Mouse (Mus musculus): ENCODE measurements around the gene Qk.
A peak's percentile ranks its signal among the peaks of the same experiment; 100 is the strongest.

Qk gene

DNA sequence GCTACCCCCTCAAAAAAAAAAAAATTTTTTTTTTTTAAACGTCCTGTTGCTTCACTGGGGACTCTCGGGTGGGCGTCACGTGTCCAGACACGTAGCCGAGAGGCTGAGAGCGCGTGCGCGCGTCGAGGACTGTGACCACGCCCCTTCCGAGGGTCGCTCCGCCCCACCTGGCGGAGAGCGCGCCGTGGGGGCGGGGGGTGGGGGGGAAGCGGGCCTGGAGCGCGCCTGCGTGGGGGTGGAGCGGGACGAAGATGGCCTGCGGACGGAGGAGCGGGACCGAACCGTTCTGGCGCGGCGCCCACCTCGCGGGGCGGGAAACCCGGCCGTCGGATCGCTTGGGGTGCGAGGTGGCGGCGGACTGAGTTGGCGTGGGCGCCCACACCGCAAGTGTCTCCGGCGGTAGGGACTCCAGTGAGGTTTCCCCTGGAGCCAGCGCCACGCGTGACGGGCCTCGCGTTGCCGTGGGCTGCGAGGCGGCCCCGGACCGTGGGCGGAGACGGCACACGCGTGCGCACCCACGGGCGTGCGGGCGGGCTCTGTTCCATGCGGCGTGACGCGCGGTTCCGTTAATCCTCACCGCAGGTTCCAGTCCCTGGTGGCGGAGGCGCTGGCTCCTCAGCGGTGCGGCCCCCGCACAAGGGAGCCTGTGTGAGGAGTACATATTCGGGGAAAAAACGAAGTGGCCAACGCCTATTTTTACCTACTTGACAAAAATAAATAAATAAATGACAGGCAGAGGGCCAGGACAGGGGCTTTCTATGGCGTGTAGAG lies at the start of gene Qk:
TSS of gene Qk (minus strand) at position 170 of the 771 bp plus-strand sequence.
- DNase-seq (ENCODE audit: low spot score): peak; percentile 90

DNA sequence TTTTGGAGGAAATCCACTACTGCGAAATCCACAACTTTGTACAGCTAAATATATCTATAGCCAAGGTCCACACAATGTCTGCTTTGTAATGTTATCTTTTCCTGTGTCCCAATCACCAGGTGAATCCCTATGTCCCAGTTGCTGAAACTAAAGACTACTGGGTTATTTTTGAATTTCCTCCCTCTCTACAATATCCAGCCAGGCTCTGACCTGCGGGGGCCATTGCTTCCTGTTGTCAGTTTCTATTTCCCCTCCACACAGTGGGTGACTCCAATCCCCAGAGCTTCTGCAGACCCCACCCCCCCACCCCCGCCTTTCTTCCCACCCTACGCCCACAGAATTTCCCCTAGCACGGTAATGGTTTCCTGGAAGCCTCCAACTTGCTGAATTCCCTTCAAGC lies 47.4 kb upstream of the Qk start:
- no peak for DNase-seq (ENCODE audit: low spot score)

DNA sequence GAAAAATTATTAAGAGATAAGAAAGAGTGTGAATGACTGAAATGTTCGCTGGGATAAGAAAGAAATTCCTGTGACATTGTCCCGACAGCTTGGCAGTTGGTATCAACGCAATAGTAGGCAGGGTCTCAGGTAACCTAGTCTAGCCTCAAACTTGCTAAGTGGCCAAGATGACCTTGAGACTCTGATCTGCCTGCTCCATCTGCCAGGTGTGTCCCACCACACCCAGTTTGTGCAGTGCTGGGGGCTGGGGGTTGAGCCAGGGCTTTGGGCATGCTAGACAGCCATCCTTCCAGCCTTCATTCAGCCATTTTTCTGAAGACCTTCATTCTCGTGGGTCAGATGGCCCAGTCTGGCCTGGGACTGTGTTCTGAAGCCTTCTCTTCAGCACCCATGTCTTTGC lies 46.9 kb upstream of the Qk start:
- no peak for DNase-seq (ENCODE audit: low spot score)

DNA sequence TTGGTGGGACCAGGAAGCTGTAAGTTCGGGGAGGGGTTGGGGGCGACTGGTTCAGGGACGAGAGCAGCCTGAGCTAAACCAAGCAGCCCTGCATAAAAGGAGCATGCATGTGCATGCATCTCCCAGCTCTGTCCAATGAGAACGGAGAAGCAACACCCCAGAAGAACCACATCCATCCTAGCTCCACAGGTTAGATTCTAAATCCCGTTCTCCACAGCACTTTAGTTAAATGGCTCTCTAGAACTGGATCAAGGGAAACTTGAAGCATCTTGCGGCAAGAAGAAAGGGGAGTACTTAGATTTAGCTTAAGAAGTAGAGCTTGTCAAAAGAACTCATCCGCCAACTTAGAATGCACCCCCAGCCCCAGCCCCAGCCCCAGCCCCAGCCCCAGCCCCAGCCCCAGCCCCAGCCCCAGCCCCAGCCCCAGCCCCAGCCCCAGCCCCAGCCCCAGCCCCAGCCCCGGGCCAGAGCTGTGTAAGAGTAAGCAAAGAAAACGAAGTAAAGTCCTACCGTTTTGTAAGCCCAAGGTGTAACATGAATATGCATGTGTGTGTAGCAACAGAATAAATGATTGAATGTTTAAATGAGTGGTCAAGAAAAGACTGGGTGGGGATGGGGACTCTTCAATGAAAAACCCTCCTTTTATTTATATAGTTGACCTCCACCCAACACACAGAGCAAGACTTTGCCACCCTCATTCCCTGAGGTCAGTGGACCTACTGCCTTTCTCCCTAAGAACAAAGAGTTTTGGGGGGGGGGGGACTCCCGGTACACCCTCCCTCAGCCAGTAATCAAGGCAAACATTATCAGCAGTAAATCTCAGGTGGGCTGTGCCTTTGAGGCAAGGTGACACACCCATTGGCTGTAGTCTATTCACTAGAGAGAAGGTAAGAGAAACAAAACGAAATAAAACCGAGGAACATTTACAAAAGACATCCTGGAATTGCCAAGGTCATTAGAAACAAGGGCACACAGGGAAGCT lies 46.1 kb upstream of the Qk start:
- DNase-seq (ENCODE audit: low spot score): no peak

DNA sequence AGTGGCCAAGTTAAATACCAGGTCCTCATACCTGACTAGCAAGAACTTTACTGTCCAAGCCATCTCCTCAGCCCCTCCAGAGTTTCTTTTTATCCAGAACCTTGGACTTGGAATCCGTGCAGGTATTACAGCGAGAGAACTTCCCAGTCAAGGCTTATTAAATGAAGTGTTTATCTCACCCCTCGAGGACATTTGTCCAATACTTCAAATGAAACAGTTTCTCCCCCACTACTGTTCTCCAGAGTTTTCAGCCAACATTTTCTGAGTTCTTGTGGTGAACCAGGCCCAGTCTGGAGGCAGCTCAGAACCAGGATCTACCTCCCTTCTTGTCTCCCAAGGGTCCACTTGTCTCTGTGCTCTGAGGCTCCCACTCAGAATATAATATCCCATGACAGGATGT lies 43.5 kb upstream of the Qk start:
- DNase-seq (ENCODE audit: low spot score): no peak

DNA sequence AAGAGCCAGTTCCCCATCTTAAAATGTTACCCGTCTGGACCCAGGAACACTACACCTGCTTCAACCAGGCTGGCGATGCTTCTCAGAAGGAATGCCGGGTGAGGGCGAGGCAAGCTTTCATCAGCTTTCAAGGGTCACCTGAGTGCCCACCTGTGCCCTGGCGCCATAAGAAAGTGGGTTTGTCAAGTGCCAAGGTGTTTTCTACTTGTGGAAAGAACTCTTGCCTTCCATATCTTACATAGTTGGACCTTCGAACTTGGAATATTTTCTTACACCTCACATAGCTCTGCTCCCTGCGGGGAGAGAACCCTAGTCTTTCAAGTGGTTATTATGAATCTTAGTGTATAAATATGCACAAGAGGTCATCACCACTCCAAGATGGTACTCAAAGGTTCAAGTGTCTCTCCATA lies 42.2 kb upstream of the Qk start:
- DNase-seq (ENCODE audit: low spot score): no peak

DNA sequence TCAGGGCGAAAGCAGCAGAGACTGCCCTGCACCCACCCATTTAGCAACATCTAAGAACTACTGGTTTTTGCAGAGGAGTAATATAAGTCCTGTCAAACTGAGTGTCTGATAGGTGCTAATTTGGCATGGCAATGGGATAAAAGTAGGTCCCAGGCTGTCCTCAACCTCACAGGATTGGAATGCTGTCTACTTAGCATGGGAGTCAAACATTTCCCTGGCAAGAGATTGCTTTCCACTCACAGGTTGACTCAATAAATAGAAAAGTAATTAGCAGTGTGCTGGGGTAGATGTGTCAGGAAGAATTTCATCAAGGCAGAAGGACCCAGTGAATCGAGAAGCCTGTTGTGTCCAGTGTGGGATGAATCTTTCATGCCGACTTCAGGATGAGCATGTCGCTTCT lies 41.1 kb upstream of the Qk start:
- DNase-seq (ENCODE audit: low spot score): no peak

DNA sequence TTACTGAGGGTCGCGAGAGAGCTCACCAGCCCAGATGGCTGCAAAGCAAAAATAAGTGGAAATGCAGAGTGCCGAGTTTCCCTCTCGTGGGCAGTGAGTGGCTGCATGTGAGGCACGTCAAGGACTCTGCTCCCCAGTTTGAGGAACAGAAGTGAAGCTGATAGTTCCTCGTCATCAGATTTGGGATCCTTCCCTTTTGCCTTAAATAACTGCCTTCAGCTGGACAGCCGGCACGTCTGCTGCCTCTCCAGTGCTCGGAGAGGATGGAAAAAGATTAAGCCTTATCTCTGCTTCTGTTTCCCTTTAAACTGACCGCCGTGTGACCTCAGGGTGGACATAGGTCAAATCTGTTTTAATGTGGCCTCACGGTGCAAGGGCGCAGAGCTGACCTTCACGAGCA lies 39.8 kb upstream of the Qk start:
- peak; percentile 57 for DNase-seq (ENCODE audit: low spot score)

DNA sequence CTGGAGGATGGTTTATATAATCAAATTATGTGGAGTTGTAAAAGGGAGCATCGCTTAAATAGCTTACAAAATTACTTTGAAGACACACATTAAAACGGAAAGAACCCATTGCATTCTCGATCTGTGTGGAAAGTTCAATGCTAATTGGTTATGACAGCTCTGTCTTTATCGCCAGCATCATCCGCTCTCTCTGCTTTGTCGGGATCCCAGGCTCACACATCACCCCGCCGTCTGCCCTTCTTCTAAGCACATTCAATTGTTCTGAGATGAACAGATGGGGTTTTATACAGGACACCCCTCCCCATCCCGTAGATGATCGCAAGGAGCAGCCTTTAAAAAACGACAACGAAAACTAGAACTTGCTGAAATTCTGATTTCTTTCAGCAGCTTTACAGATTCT lies 37.7 kb upstream of the Qk start:
- no peak for DNase-seq (ENCODE audit: low spot score)

DNA sequence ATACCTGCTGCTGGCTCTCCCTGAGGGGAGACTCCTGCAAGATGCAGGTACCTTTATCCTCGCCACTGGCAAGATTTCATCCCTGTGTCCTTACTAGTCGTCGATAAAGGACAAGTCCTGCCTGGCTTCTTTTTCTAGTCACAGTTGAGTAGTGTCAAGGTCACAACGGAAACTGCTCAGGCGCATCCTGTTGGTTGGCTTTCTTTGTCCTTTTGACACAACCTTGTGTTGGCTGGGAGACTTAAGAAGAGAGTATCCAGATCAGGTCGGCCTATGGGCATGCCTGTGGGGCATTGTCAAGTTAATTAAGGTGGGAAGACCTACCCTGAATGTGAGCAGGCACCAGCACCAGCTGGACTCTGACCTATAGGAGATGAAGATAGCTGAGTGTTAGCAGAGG lies 36.6 kb upstream of the Qk start:
- no peak for DNase-seq (ENCODE audit: low spot score)

DNA sequence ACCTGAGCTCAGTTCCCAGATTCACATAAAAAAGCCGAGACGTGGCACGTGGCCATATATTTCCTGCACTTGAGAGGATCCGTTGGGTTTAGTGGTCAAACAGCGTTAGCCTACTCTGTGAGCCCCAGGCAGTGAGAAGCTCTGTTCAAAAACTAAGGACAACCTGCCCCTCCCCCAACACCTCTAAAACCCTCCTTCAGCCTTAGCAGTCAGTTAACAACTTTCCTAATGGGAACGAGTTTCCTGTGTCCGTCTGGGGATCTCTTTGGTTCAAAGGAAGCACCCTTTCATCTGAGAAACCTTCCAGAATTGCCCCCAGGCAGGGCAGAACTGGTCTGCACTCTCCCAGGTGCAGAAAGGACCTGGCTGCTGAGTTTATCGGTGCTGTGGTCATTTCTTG lies 36.1 kb upstream of the Qk start:
- DNase-seq (ENCODE audit: low spot score): no peak

DNA sequence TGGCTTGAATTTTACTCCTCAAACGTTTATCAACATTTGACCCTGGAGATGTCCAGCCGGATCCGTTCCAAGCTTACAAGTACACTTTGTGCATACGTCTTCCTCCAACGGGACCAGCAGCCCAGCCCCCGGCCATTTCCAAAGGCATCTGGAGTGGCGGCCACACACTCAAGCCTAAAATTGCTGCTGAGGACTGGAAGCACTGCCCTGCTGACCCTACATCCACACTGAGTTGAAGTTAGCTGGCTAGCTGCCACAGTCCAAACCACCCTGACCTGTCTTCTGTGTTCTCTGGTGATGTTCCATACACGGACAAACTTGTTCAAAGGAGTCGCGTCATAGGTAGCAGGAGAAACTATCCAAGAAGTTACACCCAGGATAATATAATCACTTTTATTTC lies 18.6 kb upstream of the Qk start:
- no peak for DNase-seq (ENCODE audit: low spot score)

DNA sequence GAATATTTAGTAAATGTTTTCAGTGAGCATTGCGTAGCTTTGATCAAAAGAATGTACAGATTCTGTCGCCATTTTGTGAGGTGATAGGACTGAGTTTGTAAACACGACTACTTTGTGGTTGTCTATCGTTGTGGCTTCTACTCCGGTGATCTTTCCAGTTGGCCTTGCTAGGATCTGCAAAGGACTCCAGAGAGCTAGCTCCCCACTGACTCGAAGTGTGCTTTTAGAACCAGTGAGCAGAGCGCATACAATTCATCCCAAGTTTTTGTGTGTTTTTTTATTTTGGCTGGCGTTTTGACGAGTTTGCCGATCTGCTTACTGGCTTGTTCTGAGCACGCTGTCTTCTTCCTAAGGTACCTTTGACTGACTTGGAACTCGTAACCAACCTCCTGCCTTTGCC lies 16.9 kb upstream of the Qk start:
- no peak for DNase-seq (ENCODE audit: low spot score)

DNA sequence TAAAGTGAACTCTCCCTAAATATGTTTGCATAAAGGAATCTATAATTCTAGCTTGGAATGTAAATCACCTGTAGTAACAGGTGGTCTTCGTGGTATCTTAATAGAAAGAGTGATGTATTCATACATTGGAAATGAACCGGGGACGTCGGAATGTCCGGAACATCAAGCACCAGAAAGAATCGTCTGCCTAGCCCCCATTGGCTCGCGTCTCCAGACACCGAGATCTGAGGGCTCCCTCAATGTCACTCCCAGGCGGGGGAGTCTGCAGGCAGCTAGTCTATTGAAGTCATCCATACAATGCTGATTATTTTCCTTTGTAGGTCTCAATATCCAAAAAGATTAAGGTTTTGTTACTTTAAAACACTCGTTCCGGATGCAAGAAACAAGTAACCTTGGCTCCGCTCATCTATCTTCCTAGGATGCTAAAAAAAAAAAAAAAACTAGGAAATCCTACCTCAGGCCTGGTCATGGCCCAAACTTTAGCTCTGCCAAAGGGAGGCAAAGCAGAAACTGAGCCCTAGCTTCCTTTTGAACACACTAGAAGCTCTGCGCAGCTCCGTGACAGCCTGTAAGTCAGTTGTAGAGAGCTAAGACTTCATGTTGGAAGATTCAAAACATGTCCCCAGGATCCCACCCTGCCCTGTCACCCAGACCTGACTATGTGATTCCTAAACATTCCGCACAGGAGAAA lies 16.3 kb upstream of the Qk start:
- no peak for DNase-seq (ENCODE audit: low spot score)

DNA sequence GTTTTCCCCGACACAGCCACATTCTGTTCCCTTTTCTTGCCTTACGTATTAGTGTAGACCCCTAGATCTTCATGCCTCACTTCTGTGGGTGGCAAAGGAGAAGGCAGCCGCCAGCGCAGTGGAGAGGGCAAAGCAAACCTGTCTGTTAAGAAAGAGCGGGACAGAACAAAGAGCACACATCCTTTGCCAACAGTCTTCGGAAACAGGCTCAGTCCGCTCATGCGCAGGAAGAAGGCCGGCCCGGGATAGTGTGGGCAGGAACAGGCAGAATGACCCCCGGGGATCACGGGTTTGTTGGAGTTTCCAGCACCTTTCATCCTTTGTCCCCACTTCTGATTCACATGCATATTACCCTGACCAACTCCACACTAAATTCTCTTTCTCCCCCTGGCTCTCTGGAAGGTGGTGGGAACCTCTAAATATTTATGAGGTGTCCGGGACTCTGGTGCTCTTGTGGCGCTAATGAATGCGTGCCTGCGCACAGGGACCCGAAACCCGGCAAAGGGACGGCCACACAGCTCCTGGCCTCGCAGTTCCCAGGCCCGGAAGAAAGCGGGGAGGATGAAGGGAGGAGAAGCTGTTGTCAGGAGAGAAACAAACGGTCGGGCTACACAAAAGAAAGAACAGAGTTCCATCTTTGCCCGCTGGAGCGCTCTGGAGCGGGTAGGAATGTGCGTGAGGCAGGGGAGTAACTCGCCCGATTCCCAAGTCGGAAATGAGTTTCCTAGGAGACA lies 15.5 kb upstream of the Qk start:
- DNase-seq (ENCODE audit: low spot score): peak; percentile 58

DNA sequence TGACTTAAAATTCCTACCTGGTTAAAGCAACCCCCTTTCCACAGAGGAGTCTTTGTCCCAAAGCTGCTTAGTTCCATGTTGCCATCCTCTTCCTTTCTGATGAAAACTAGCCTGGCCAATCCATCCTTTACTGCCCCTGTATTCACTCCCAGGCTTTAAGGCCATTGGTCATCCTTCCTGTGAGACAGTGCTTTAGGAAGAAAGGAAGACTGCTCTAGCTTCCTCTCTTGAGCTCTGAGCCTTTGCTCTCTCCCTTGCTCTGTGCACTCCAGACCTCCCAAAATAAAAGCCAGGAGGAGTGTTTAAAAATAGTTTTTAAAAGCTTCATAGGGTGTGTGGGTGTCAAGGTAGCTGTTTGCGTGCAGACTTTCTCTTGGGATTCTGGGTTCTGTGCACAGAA lies 14.8 kb upstream of the Qk start:
- no peak for DNase-seq (ENCODE audit: low spot score)

DNA sequence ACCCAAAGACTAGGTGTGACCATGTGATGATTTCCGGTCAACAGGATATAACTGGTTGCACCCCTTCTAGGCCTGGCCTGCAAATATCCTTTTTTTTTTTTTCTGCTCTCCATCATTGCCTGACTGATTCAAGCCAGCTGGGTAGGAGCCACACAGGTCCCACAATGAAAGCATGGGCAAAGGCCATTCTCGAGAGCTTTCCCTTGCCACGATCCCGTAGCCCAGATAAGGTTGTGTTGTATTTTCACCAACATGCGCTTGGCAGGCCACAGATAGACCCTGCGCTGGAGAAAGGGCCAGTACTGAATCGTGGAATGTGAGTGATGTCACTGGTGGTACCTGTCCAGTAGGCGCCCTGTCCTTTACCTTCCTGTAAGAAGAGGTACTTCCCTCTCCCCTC lies 13.7 kb upstream of the Qk start:
- no peak for DNase-seq (ENCODE audit: low spot score)

DNA sequence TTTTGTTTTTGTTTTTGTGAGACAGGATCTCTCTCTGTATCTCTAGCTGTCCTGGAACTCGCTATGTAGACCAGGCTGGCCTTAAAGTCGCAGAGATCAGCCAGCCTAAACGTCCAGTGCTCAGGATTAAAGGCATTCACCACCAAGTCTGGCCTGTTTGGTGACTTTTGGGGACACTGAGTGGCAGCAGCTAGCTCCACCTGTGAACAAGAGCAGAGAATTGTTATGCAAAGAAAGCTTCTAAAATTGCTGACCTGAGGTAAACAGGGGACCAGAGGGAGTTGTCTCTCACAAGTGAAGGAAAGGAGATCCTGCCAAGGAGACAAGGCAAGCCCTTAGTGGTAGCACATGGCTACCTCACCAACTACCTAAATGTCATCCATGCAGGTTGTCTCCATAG lies 12.5 kb upstream of the Qk start:
- DNase-seq (ENCODE audit: low spot score): no peak

DNA sequence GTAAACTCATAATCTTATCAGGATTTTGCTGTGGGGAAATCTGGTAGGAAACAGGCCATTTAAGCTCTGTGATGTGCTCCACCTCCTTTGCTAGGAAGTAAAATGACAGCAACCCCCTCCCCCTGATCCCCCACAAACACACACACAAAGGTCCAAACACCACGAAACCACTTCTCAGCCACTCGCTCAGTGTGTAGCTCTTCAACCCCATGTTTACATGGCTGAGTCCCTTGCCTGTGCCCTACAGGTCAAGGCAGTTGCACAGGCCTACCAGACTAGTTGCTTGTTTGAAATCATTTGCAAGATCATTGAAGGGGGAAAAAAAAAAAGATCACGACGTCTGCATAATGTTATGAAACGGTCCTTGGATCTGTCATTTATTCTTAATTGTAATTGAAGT lies 9.8 kb upstream of the Qk start:
- no peak for DNase-seq (ENCODE audit: low spot score)

DNA sequence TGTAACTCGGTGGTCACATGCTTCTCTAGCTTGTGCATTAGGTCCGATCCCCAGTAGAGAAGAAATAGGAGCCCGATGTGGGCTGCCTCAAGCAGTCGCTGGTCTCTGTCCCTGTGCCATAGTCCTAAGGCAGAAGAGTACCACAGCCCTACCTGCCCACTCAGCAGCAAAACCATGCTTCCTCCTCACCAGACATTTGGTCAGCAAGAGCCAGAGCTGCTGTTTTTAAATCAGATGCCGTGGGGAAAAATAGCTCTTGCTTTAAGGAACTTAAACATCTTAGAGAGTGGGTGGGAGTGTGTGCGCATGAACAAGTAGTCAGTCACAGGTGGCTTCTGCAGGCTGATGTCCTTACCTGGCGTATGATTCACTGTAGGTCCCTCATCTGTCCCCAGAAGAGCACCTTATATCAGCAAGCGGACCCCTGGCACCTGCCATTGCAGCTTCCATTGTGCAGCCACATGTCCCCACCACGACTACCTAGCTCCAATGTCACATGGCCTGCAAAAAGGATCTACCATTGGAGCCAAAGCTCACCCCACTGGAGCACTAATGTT lies 9.0 kb upstream of the Qk start:
- no peak for DNase-seq (ENCODE audit: low spot score)

DNA sequence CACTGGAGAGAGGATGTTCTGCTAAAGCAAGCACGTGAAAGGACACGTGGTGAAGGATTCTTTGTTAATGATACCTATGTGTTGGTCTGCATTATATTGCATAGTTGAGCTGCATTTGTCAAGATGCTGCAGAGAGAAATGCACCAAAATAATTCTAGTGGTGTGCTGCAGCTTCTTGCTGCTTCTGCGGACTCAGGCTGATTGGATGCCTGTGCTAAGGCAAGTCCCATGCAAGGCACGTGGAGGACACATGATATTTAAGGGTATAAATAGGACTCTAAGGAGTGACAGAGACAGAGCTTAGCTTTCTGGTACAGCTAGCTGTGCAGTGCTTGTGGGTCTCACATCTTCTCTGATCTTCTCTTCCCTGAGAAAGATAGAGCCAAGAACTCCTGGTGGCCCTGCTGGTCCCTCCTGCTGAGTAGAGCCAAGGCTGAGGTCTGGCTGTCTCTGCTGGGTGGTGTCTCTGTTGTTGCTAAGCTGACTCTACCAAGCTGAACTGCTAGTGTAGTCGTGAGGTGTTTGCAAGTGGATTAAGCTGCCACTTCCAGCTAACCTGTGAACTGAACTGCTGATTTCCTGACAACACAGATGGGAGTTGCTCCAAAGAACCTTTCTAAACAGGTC lies 8.0 kb upstream of the Qk start:
- no peak for DNase-seq (ENCODE audit: low spot score)

Data from yolk sac, embryonic 10.5 days (tissue).